Mouse (Mus musculus): ENCODE data around the gene Renbp. TPM values are rescaled to one million over a fixed set of nuclear protein-coding genes. Genes with fewer than 3 reads are reported as not detected.

The Renbp gene
- polyA plus RNA-seq (2012; fragmentation: generic; extraction: Trizol), result 73.2 TPM
- long read RNA-seq, experiment 1, transcript Renbp-202 (11 exons, 1,418 nt), result major isoform, 57 of 85 reads
- long read RNA-seq, experiment 1, transcript Renbp-201 (11 exons, 1,318 nt), result minor isoform, 6 of 85 reads
- long read RNA-seq, experiment 1, partial matches to known transcripts, result 18 of 85 reads
- long read RNA-seq, experiment 1, other reads (novel, unspliced or antisense), result 4 of 85 reads
- long read RNA-seq, experiment 2, transcript Renbp-202 (11 exons, 1,418 nt), result major isoform, 18 of 23 reads
- long read RNA-seq, experiment 2, partial matches to known transcripts, result 1 of 23 reads
- long read RNA-seq, experiment 2, other reads (novel, unspliced or antisense), result 1 of 23 reads

DNA sequence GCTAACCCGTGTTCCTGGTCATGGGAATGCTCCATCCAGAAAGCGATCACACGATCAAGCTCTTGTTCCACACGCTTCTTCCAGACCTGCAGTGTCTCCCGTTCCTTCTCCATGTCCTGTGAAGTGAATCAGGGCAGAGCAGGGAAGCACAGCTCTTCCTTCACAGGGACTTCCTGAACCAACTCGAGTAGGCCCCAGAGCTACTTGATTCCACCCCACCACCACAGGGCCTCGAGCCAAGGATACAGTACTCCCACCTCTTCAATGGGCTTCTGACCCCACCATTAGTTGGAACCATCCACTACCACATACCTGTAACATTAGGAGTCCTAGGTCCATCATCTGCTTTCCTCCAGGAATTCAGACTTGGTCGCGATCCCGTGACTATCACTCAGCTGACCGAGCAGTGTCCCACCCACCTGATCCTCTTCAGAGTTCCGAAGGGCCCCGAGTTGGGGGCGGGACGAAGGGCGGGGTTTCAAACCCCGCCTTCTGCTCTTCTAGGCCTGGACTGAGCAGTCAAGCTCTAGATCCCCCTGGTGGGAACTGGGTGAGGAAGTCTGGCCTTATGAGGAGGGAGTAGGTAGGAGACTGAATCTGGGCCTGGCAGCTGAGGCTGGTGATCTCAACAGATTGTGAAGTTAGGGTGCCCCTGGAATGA, at the start of gene Renbp:
TSS of gene Renbp (minus strand) at position 449 of the 661 bp plus-strand sequence.
- no peaks in the 10 kb centered on the region for H3K27me3 ChIP-seq (ENCODE audit: control insufficient read depth, insufficient read depth, insufficient read length)
- H3K79me2 ChIP-seq (ENCODE audit: control insufficient read depth, insufficient read depth), result no peaks in the 10 kb centered on the region
- no peak within 1 kb of the TSS for H3ac ChIP-seq (ENCODE audit: control insufficient read depth, insufficient read length, low read depth)
- no peaks in the 10 kb centered on the region for H3K79me3 ChIP-seq (ENCODE audit: low read depth)
- no peaks in the 10 kb centered on the region for H3K36me3 ChIP-seq (ENCODE audit: control insufficient read depth, insufficient read depth)
- H3K4me3 ChIP-seq (ENCODE audit: insufficient read depth, poor library complexity, severe bottlenecking), result no peak within 1 kb of the TSS
- TF ChIP-seq CEBPB (IDR thresholded peaks at IDR 0.05; ENCODE audit: low read depth) (no peak), USF1 (IDR thresholded peaks at IDR 0.05; ENCODE audit: low read depth) (no peak), MAX (IDR thresholded peaks at IDR 0.05) (no peak), CTCF (IDR thresholded peaks at IDR 0.05; ENCODE audit: control insufficient read depth, insufficient read depth, insufficient read length) (no peak), MYOD1 (IDR thresholded peaks at IDR 0.05; ENCODE audit: control insufficient read depth, insufficient read length, low read depth) (no peak), FOSL1 (IDR thresholded peaks at IDR 0.05; ENCODE audit: insufficient read depth, low read length, poor library complexity, severe bottlenecking) (no peak), MYOG (IDR thresholded peaks at IDR 0.05; ENCODE audit: control insufficient read depth, extremely low read depth, insufficient read length) (no peak)

DNA sequence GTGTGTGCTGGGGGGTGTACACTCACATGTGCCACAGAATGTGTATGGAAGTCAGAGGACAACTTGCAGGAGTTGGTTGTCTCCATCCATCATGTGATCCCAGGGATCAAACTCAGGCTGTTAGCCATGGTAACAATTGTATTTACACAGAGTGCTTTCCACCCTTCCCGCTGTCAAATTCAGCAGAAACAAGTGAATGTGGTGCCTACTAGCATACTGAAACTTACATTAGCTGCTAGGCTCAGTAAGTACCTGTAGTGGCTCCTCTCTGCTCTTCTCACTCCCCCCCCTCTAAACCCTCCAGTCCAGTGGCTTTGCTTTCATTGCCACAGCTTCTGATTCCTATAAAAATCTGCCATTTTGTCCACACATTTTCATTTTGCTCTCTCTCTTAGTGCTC, 47.1 kb upstream of the Renbp start:
- no peak for TF ChIP-seq MYOD1 (IDR thresholded peaks at IDR 0.05; ENCODE audit: control insufficient read depth, insufficient read length, low read depth)
- TF ChIP-seq CTCF (IDR thresholded peaks at IDR 0.05; ENCODE audit: control insufficient read depth, insufficient read depth, insufficient read length), result no peak
- no peak for TF ChIP-seq USF1 (IDR thresholded peaks at IDR 0.05; ENCODE audit: low read depth)
- no peak for TF ChIP-seq MYOG (IDR thresholded peaks at IDR 0.05; ENCODE audit: control insufficient read depth, extremely low read depth, insufficient read length)
- no peak for TF ChIP-seq CEBPB (IDR thresholded peaks at IDR 0.05; ENCODE audit: low read depth)
- TF ChIP-seq FOSL1 (IDR thresholded peaks at IDR 0.05; ENCODE audit: insufficient read depth, low read length, poor library complexity, severe bottlenecking), result no peak
- no peak for TF ChIP-seq MAX (IDR thresholded peaks at IDR 0.05)
- no peaks in the 10 kb centered on the region for H3K79me3 ChIP-seq (ENCODE audit: low read depth)
- no peak overlapping the region for H3K4me3 ChIP-seq (ENCODE audit: insufficient read depth, poor library complexity, severe bottlenecking)
- no peaks in the 10 kb centered on the region for H3K79me2 ChIP-seq (ENCODE audit: control insufficient read depth, insufficient read depth)
- no peaks in the 10 kb centered on the region for H3K27me3 ChIP-seq (ENCODE audit: control insufficient read depth, insufficient read depth, insufficient read length)
- H3K36me3 ChIP-seq (ENCODE audit: control insufficient read depth, insufficient read depth), result no peaks in the 10 kb centered on the region
- H3ac ChIP-seq (ENCODE audit: control insufficient read depth, insufficient read length, low read depth), result no peak overlapping the region

DNA sequence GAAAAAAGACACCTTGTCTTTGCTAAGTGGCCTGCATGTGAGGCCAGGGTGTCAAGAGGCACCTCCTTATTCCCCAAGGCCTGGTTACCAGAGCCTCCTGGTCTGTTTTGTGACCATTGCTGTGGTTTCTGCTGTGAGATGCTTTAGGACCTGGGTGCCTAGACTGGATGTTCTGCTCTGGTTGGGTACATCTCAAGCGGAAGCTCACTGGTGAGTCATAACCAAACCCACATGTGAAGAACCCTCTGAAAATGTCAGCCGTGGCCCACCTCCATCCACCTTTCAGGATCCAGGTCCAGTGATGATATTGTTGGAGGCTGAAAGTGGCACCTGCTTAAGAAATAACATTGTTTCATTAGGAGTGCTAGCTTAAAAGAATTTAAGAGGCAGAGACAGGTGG, 45.6 kb upstream of the Renbp start:
- H3K27me3 ChIP-seq (ENCODE audit: control insufficient read depth, insufficient read depth, insufficient read length), result no peaks in the 10 kb centered on the region
- H3K4me3 ChIP-seq (ENCODE audit: insufficient read depth, poor library complexity, severe bottlenecking), result no peak overlapping the region
- TF ChIP-seq CEBPB (IDR thresholded peaks at IDR 0.05; ENCODE audit: low read depth) (no peak), USF1 (IDR thresholded peaks at IDR 0.05; ENCODE audit: low read depth) (no peak), MYOG (IDR thresholded peaks at IDR 0.05; ENCODE audit: control insufficient read depth, extremely low read depth, insufficient read length) (no peak), FOSL1 (IDR thresholded peaks at IDR 0.05; ENCODE audit: insufficient read depth, low read length, poor library complexity, severe bottlenecking) (no peak), MYOD1 (IDR thresholded peaks at IDR 0.05; ENCODE audit: control insufficient read depth, insufficient read length, low read depth) (no peak), CTCF (IDR thresholded peaks at IDR 0.05; ENCODE audit: control insufficient read depth, insufficient read depth, insufficient read length) (no peak), MAX (IDR thresholded peaks at IDR 0.05) (no peak)

DNA sequence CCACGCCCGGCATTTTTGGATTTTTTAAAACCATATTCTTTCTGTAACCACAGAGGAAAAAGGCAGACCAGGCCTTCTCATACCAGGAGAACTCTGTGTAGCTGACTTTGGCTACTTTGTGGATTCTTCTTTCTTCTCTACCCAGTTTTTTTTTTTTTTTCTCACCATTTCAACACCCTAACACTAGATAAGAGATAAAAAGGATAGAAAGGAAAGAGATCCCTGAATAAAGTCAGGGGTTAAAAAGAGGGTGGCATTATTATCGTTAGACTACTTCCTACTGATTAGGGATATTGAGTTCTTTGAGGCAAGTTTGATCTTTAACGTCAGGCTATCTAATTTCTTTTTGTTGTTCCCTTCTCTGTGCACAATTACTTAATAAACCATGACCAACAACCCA, 42.1 kb upstream of the Renbp start:
- H3K79me2 ChIP-seq (ENCODE audit: control insufficient read depth, insufficient read depth), result no peaks in the 10 kb centered on the region
- no peaks in the 10 kb centered on the region for H3K36me3 ChIP-seq (ENCODE audit: control insufficient read depth, insufficient read depth)
- no peak overlapping the region for H3K4me3 ChIP-seq (ENCODE audit: insufficient read depth, poor library complexity, severe bottlenecking)
- no peaks in the 10 kb centered on the region for H3K79me3 ChIP-seq (ENCODE audit: low read depth)
- H3K27me3 ChIP-seq (ENCODE audit: control insufficient read depth, insufficient read depth, insufficient read length), result no peaks in the 10 kb centered on the region
- no peak overlapping the region for H3ac ChIP-seq (ENCODE audit: control insufficient read depth, insufficient read length, low read depth)
- TF ChIP-seq MYOD1 (IDR thresholded peaks at IDR 0.05; ENCODE audit: control insufficient read depth, insufficient read length, low read depth) (no peak), FOSL1 (IDR thresholded peaks at IDR 0.05; ENCODE audit: insufficient read depth, low read length, poor library complexity, severe bottlenecking) (no peak), CEBPB (IDR thresholded peaks at IDR 0.05; ENCODE audit: low read depth) (no peak), MYOG (IDR thresholded peaks at IDR 0.05; ENCODE audit: control insufficient read depth, extremely low read depth, insufficient read length) (no peak), MAX (IDR thresholded peaks at IDR 0.05) (no peak), CTCF (IDR thresholded peaks at IDR 0.05; ENCODE audit: control insufficient read depth, insufficient read depth, insufficient read length) (no peak), USF1 (IDR thresholded peaks at IDR 0.05; ENCODE audit: low read depth) (no peak)

More for the DNA sequence above, 45.6 kb upstream of the Renbp start:
- Histone ChIP-seq H3K36me3 (ENCODE audit: control insufficient read depth, insufficient read depth) (no peaks in the 10 kb centered on the region), H3K79me2 (ENCODE audit: control insufficient read depth, insufficient read depth) (no peaks in the 10 kb centered on the region), H3K79me3 (ENCODE audit: low read depth) (no peaks in the 10 kb centered on the region), H3ac (ENCODE audit: control insufficient read depth, insufficient read length, low read depth) (no peak overlapping the region)

DNA sequence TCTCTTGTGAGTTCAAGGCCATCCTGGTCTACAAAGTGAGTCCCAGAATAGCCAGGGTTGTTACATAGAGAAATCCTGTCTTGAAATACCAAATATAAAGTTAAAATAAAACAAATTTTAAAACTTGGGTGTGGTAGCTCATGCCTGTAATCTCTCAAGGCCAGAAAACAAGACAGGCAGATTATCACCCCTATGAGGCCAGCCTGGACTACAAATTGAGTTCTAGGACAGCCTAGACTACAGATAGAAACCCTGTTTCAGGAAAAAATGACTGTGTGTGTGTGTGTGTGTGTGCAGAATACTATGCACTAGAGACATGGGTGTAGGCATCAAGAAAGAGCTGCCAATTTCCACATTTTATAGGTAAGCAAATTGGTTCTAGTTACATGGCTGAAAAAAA, 40.1 kb upstream of the Renbp start:
- H3ac ChIP-seq (ENCODE audit: control insufficient read depth, insufficient read length, low read depth), result no peak overlapping the region
- H3K4me3 ChIP-seq (ENCODE audit: insufficient read depth, poor library complexity, severe bottlenecking), result no peak overlapping the region
- peaks cover 4% of the 10 kb centered on the region for H3K79me3 ChIP-seq (ENCODE audit: low read depth)
- H3K79me2 ChIP-seq (ENCODE audit: control insufficient read depth, insufficient read depth), result peaks cover 9% of the 10 kb centered on the region
- no peak for TF ChIP-seq FOSL1 (IDR thresholded peaks at IDR 0.05; ENCODE audit: insufficient read depth, low read length, poor library complexity, severe bottlenecking)
- no peak for TF ChIP-seq MYOG (IDR thresholded peaks at IDR 0.05; ENCODE audit: control insufficient read depth, extremely low read depth, insufficient read length)
- TF ChIP-seq CEBPB (IDR thresholded peaks at IDR 0.05; ENCODE audit: low read depth), result no peak
- no peak for TF ChIP-seq MAX (IDR thresholded peaks at IDR 0.05)
- no peak for TF ChIP-seq MYOD1 (IDR thresholded peaks at IDR 0.05; ENCODE audit: control insufficient read depth, insufficient read length, low read depth)
- TF ChIP-seq CTCF (IDR thresholded peaks at IDR 0.05; ENCODE audit: control insufficient read depth, insufficient read depth, insufficient read length), result no peak
- TF ChIP-seq USF1 (IDR thresholded peaks at IDR 0.05; ENCODE audit: low read depth), result no peak
- H3K27me3 ChIP-seq (ENCODE audit: control insufficient read depth, insufficient read depth, insufficient read length), result no peaks in the 10 kb centered on the region
- no peaks in the 10 kb centered on the region for H3K36me3 ChIP-seq (ENCODE audit: control insufficient read depth, insufficient read depth)
